Mouse (Mus musculus): Measurements from ENCODE around the gene Tril. TPM values are rescaled to one million over a fixed set of nuclear protein-coding genes. Genes with fewer than 3 reads are reported as not detected.

Gene Tril
- polyA plus RNA-seq, 2 experiments = 0.16 to 0.27 TPM

DNA sequence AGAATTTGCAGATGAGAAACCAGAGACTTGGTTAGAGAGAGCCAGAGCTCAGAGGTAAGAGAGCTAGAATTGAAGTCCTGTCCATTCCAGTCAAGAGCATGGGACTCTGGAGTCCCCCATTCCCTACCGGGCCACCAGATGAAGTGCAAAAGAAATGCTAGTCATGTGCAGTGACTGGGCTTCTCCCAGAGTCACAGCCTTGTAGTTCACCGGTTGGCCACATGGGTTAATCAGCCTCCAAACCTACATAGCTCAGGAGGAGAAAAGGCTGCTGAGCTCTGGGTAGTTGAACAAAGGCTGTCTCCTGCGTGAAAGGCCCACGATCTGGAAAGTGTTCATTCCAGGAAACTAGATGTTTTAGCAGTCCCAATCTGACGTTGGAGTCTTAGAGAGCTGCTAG is 24.8 kb downstream of the Tril start:
- no peak overlapping the region for H3K4me2 ChIP-seq (ENCODE audit: low read depth)
- no peak for DNase-seq (ENCODE audit: low read depth in 3 of 3, low spot score in 3 of 3)
- peaks cover 3% of the 10 kb centered on the region for H3K27me3 ChIP-seq (ENCODE audit: control insufficient read depth, insufficient read depth, low read length)
- no peaks in the 10 kb centered on the region for H3K4me1 ChIP-seq (replicated peaks; ENCODE audit: control insufficient read depth in 2 of 2, insufficient read depth in 2 of 2, low read length in 1 of 2)
- no peak overlapping the region for H3K4me3 ChIP-seq (ENCODE audit: insufficient read depth in 1 of 2, low read depth in 2 of 2, low read length in 2 of 2)
- H3K36me3 ChIP-seq (replicated peaks; ENCODE audit: control insufficient read depth, insufficient read depth, low read depth) = no peaks in the 10 kb centered on the region
- no peaks in the 10 kb centered on the region for H3K9me3 ChIP-seq (ENCODE audit: control insufficient read depth, low read length)
- TF ChIP-seq EP300 (IDR thresholded peaks at IDR 0.05; ENCODE audit: low read depth) (no peak), CTCF (IDR thresholded peaks at IDR 0.05; ENCODE audit: low read depth) (peak; percentile 56)
- no peak for ATAC-seq (ENCODE audit: insufficient read depth)
- H3K9ac ChIP-seq (replicated peaks) = no peak overlapping the region
- 12% methylated on average over 5 of the region's 5 CpGs for WGBS (ENCODE audit: insufficient replicate concordance)
- H3K27ac ChIP-seq = no peak overlapping the region

DNA sequence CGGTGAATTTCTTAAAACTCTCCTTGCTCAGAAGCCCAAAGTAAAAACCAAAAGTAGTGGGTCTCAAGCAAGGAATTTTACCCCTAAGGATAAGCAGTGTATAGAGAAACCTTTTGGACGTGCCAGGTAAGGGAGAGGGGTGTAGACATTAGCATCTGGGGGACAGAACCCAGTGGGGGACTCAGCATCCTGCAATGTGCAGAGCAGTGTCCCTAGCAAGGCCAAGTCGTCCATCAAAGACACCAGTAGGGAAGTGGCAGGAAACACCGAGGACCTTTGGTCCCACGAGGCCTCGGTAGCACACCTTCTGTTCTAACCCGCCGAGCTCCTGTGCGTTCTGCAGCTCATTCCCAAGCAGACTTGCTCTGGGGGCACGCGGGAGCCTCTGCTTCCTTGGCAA is 25.6 kb downstream of the Tril start:
- Histone ChIP-seq H3K36me3 (replicated peaks; ENCODE audit: control insufficient read depth, insufficient read depth, low read depth) (no peaks in the 10 kb centered on the region), H3K4me2 (ENCODE audit: low read depth) (no peak overlapping the region), H3K4me3 (ENCODE audit: insufficient read depth in 1 of 2, low read depth in 2 of 2, low read length in 2 of 2) (no peak overlapping the region), H3K9ac (replicated peaks) (no peak overlapping the region), H3K4me1 (replicated peaks; ENCODE audit: control insufficient read depth in 2 of 2, insufficient read depth in 2 of 2, low read length in 1 of 2) (no peaks in the 10 kb centered on the region), H3K27me3 (ENCODE audit: control insufficient read depth, insufficient read depth, low read length) (peaks cover 3% of the 10 kb centered on the region), H3K27ac (no peak overlapping the region), H3K9me3 (ENCODE audit: control insufficient read depth, low read length) (no peaks in the 10 kb centered on the region)
- ATAC-seq (ENCODE audit: insufficient read depth) (no peak), DNase-seq (ENCODE audit: low read depth in 3 of 3, low spot score in 3 of 3) (no peak)
- 32% methylated on average over 11 of the region's 11 CpGs for WGBS (ENCODE audit: insufficient replicate concordance)
- no peak for TF ChIP-seq EP300 (IDR thresholded peaks at IDR 0.05; ENCODE audit: low read depth)
- TF ChIP-seq CTCF (IDR thresholded peaks at IDR 0.05; ENCODE audit: low read depth) = no peak

DNA sequence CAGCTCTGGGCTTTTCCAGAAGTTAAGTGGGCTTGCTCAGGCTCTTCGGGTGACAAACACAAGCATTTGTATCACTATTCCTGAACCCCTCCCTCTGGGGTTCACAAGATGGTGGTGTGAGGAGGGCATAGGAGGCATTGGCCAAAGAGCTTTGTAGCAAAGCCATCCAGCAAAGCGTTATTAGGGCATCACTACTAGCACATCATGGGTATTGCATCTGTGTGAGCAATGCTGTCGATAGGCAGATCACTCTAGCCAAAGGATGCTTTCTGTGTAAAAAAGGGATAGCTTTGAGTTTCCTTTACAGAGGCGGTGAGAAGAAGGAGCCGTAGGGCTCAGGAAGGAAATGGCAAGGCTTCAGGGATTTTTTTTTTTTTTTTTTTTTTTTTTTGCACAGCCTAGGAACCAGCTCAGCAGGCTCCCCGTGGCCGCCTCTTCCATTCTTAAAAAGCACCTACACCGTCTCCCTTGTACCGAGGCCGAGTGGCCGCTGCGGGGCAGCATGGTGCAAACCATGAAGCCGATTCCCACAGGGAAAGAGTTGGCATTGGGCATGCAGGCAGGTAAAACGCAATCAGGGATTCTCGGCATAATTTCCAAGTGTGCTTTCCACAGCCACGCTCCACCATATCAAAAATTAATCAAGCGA is 26.2 kb downstream of the Tril start:
- no peak for ATAC-seq (ENCODE audit: insufficient read depth)
- Histone ChIP-seq H3K4me1 (replicated peaks; ENCODE audit: control insufficient read depth in 2 of 2, insufficient read depth in 2 of 2, low read length in 1 of 2) (no peaks in the 10 kb centered on the region), H3K9ac (replicated peaks) (no peak overlapping the region), H3K27me3 (ENCODE audit: control insufficient read depth, insufficient read depth, low read length) (peaks cover 3% of the 10 kb centered on the region), H3K4me2 (ENCODE audit: low read depth) (no peak overlapping the region), H3K9me3 (ENCODE audit: control insufficient read depth, low read length) (no peaks in the 10 kb centered on the region), H3K27ac (no peak overlapping the region), H3K4me3 (ENCODE audit: insufficient read depth in 1 of 2, low read depth in 2 of 2, low read length in 2 of 2) (no peak overlapping the region), H3K36me3 (replicated peaks; ENCODE audit: control insufficient read depth, insufficient read depth, low read depth) (no peaks in the 10 kb centered on the region)
- TF ChIP-seq CTCF (IDR thresholded peaks at IDR 0.05; ENCODE audit: low read depth) (peak; percentile 66), EP300 (IDR thresholded peaks at IDR 0.05; ENCODE audit: low read depth) (no peak)
- 15% methylated on average over 17 of the region's 17 CpGs for WGBS (ENCODE audit: insufficient replicate concordance)
- no peak for DNase-seq (ENCODE audit: low read depth in 3 of 3, low spot score in 3 of 3)

DNA sequence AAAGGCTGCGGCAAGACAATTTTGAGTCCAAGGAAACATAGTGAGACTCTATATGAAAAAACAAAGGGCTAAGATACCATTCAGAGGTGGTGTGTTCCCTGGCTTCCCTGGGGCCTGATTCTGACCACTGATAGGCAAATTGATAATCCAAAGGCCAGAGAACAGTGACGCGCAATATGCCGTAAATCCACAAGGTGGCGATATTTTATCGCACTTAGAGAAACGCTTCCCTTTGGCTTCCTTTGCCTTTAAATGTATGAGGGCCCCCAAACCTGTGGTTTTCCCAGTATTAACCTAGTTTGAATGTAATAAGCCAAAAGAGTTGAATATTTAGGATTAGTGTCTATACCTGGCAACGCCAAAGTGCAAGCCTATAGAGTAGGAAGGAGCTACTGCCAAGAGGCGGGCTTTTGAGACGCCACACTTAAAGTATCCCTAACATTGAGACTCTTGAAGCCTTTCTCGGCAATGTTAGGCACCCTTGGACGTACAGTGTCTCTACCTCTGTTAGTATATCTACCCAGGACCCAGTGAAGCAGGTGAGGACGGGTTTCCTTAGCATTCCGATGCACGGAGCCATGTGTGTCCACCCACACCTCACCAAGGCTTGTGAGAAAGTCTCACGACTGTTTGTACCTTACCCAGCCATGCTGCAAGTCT is 37.6 kb downstream of the Tril start:
- H3K4me3 ChIP-seq (ENCODE audit: insufficient read depth in 1 of 2, low read depth in 2 of 2, low read length in 2 of 2) = no peak overlapping the region

DNA sequence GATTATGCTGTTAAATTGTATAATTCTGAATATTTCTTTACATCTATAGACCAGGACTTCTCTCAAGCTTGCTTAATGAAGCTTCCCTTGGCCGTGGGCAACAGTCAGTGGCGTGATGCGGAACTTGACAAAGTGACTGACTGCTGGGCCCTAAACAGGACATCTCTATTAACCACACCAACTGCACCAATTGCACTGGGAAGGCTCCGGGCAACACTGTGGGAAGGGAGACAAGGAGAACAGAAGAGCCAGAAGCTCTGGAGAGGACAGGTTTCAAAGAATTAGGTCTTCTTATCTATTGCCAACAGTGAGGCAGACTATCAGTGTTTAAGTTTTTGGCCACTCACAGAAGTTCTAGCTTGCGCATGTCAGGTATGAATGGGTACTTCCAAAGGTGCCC is 38.4 kb downstream of the Tril start:
- no peak for ATAC-seq (ENCODE audit: insufficient read depth)

More for the DNA sequence above, 37.6 kb downstream of the Tril start:
- H3K9ac ChIP-seq (replicated peaks) = no peak overlapping the region
- ATAC-seq (ENCODE audit: insufficient read depth) (no peak), DNase-seq (ENCODE audit: low read depth in 3 of 3, low spot score in 3 of 3) (peak in 1 of 3 experiments; percentile 4)
- no peak overlapping the region for H3K4me2 ChIP-seq (ENCODE audit: low read depth)
- H3K9me3 ChIP-seq (ENCODE audit: control insufficient read depth, low read length) = no peaks in the 10 kb centered on the region
- H3K36me3 ChIP-seq (replicated peaks; ENCODE audit: control insufficient read depth, insufficient read depth, low read depth) = no peaks in the 10 kb centered on the region
- TF ChIP-seq CTCF (IDR thresholded peaks at IDR 0.05; ENCODE audit: low read depth) (peak; percentile 69), EP300 (IDR thresholded peaks at IDR 0.05; ENCODE audit: low read depth) (no peak)
- H3K27ac ChIP-seq = no peak overlapping the region
- 39% methylated on average over 16 of the region's 16 CpGs for WGBS (ENCODE audit: insufficient replicate concordance)
- no peaks in the 10 kb centered on the region for H3K4me1 ChIP-seq (replicated peaks; ENCODE audit: control insufficient read depth in 2 of 2, insufficient read depth in 2 of 2, low read length in 1 of 2)
- H3K27me3 ChIP-seq (ENCODE audit: control insufficient read depth, insufficient read depth, low read length) = no peaks in the 10 kb centered on the region

More for the DNA sequence above, 38.4 kb downstream of the Tril start:
- 64% methylated on average over 5 of the region's 5 CpGs for WGBS (ENCODE audit: insufficient replicate concordance)
- Histone ChIP-seq H3K27ac (no peak overlapping the region), H3K9ac (replicated peaks) (no peak overlapping the region), H3K4me3 (ENCODE audit: insufficient read depth in 1 of 2, low read depth in 2 of 2, low read length in 2 of 2) (no peak overlapping the region), H3K4me1 (replicated peaks; ENCODE audit: control insufficient read depth in 2 of 2, insufficient read depth in 2 of 2, low read length in 1 of 2) (no peaks in the 10 kb centered on the region), H3K4me2 (ENCODE audit: low read depth) (no peak overlapping the region), H3K9me3 (ENCODE audit: control insufficient read depth, low read length) (no peaks in the 10 kb centered on the region), H3K36me3 (replicated peaks; ENCODE audit: control insufficient read depth, insufficient read depth, low read depth) (no peaks in the 10 kb centered on the region), H3K27me3 (ENCODE audit: control insufficient read depth, insufficient read depth, low read length) (no peaks in the 10 kb centered on the region)
- no peak for DNase-seq (ENCODE audit: low read depth in 3 of 3, low spot score in 3 of 3)
- TF ChIP-seq CTCF (IDR thresholded peaks at IDR 0.05; ENCODE audit: low read depth) (no peak), EP300 (IDR thresholded peaks at IDR 0.05; ENCODE audit: low read depth) (no peak)
